Mouse (Mus musculus) liver, postnatal 0 days (tissue): ENCODE measurements around the gene Synj1.

Experiments used
- CTCF ChIP-seq: sonication (generic); IDR thresholded peaks from 2 replicates; pipeline ENCODE4 v1.5.1; 2016; ENCODE audit warnings: antibody characterized with exemption, low read depth
- EP300 ChIP-seq: IDR thresholded peaks from 2 replicates; pipeline ENCODE4 v1.6.1; 2016; ENCODE audit warnings: antibody characterized with exemption, low read depth, mild to moderate bottlenecking

GRCm38 (mm10) chr16:90893019-90893418, 118.1 kb downstream of the Synj1 start:
- TF ChIP-seq CTCF (no peak), EP300 (no peak)
